Mouse (Mus musculus) MEL (cell line): ENCODE measurements at regions not wholly inside any gene's neighbourhood (a gene's known extent, or its start where the extent isn't known, plus 50 kb on each side); places are given as distances from the start of the nearest gene placed in this dataset.

Experiments used
- DNase-seq: peaks from one replicate; pipeline ENCODE4 v3.0.0; 2011; ENCODE audit warnings: low read depth, low spot score
- H3K27ac ChIP-seq: 2 replicates; pipeline ENCODE4 v1.5.1; 2012; ENCODE audit warnings: low read depth, mild to moderate bottlenecking, control low read depth, low read length, moderate library complexity; ENCODE audit not compliant: control insufficient read depth
- H3K27me3 ChIP-seq, 2 experiments: fragments of 150-350 bp in 1 of 2; sonication (generic) in 1 of 2; 2 replicates each; pipeline ENCODE4 v1.6.1; 2012; ENCODE audit warnings: low read length in 2 of 2, mild to moderate bottlenecking in 2 of 2, improper control_type of control experiment in 1 of 2, moderate library complexity in 1 of 2; ENCODE audit not compliant: insufficient read depth in 2 of 2, control insufficient read depth in 1 of 2
- H3K36me3 ChIP-seq, 2 experiments: 2 replicates each; pipeline ENCODE4 v1.6.1; 2012 to 2014; ENCODE audit warnings: low read length in 2 of 2, improper control_type of control experiment in 1 of 2, inconsistent platforms in 1 of 2, mild to moderate bottlenecking in 1 of 2; ENCODE audit not compliant: insufficient read depth in 2 of 2, control insufficient read depth in 1 of 2
- H3K4me1 ChIP-seq, 2 experiments: fragments of 150-350 bp in 1 of 2; sonication (generic) in 1 of 2; 2 replicates each; pipeline ENCODE4 v1.6.1; 2012; ENCODE audit warnings: low read length in 2 of 2, improper control_type of control experiment in 1 of 2, mild to moderate bottlenecking in 1 of 2; ENCODE audit not compliant: insufficient read depth in 2 of 2, control insufficient read depth in 1 of 2
- H3K4me3 ChIP-seq, 2 experiments: fragments of 150-350 bp in 1 of 2; sonication (generic) in 1 of 2; 2 replicates each; pipeline ENCODE4 v1.5.1; 2012; ENCODE audit warnings: low read depth in 2 of 2, low read length in 2 of 2, mild to moderate bottlenecking in 2 of 2, moderate library complexity in 2 of 2, control low read depth in 1 of 2, improper control_type of control experiment in 1 of 2; ENCODE audit not compliant: control insufficient read depth in 1 of 2, insufficient read depth in 1 of 2
- H3K79me2 ChIP-seq: 2 replicates; pipeline ENCODE4 v1.6.1; 2012; ENCODE audit warnings: mild to moderate bottlenecking, low read length, moderate library complexity; ENCODE audit not compliant: control insufficient read depth, poor library complexity, insufficient read depth
- H3K9ac ChIP-seq: 2 replicates; pipeline ENCODE4 v1.6.1; 2012; ENCODE audit warnings: low read depth, mild to moderate bottlenecking, control low read depth, low read length, moderate library complexity; ENCODE audit not compliant: control insufficient read depth, poor library complexity, severe bottlenecking
- H3K9me3 ChIP-seq: fragments of 150-350 bp; sonication (generic); replicated peaks from 2 replicates; pipeline ENCODE4 v1.6.1; 2012; ENCODE audit warnings: mild to moderate bottlenecking, low read length, improper control_type of control experiment, moderate library complexity; ENCODE audit not compliant: insufficient read depth
- CHD1 ChIP-seq: IDR thresholded peaks from 2 replicates; pipeline ENCODE4 v1.6.1; 2012; ENCODE audit warnings: low read depth, mild to moderate bottlenecking, inconsistent platforms, low read length, improper control_type of control experiment
- CTCF ChIP-seq, 3 experiments: IDR thresholded peaks in 2 of 3; conservative IDR thresholded peaks in 1 of 3; 2 replicates each; pipeline ENCODE4 v1.5.1; 2011 to 2012; ENCODE audit warnings: low read length in 3 of 3, low read depth in 2 of 3, mild to moderate bottlenecking in 2 of 3, improper control_type of control experiment in 1 of 3, inconsistent platforms in 1 of 3, mixed read lengths in 1 of 3, moderate library complexity in 1 of 3; ENCODE audit not compliant: control insufficient read depth in 1 of 3, insufficient read depth in 1 of 3, poor library complexity in 1 of 3, severe bottlenecking in 1 of 3
- ELF1 ChIP-seq: IDR thresholded peaks from 2 replicates; pipeline ENCODE4 v1.6.1; 2014; ENCODE audit warnings: low read depth, mild to moderate bottlenecking, inconsistent platforms, low read length, improper control_type of control experiment, moderate library complexity
- EP300 ChIP-seq, 2 experiments: IDR thresholded peaks; 2 replicates each; pipeline ENCODE4 v1.6.1; 2011; ENCODE audit warnings: improper control_type of control experiment in 2 of 2, low read length in 2 of 2, low read depth in 1 of 2, mild to moderate bottlenecking in 1 of 2
- GATA1 ChIP-seq: IDR thresholded peaks from 2 replicates; pipeline ENCODE4 v1.6.1; 2011; ENCODE audit warnings: low read depth, low read length, improper control_type of control experiment
- MAZ ChIP-seq: IDR thresholded peaks from 2 replicates; pipeline ENCODE4 v1.6.1; 2012; ENCODE audit warnings: low read depth, mild to moderate bottlenecking, inconsistent platforms, low read length, improper control_type of control experiment
- MYC ChIP-seq: IDR thresholded peaks from 2 replicates; pipeline ENCODE4 v1.6.1; 2011; ENCODE audit warnings: low read depth, mild to moderate bottlenecking, low read length, improper control_type of control experiment, moderate library complexity
- POLR2AphosphoS5 ChIP-seq: IDR thresholded peaks from 2 replicates; pipeline ENCODE4 v1.6.1; 2012; ENCODE audit warnings: low read depth, borderline replicate concordance, mild to moderate bottlenecking, inconsistent platforms, low read length, moderate library complexity, mixed read lengths
- RAD21 ChIP-seq: IDR thresholded peaks from 2 replicates; pipeline ENCODE4 v1.6.1; 2011; ENCODE audit warnings: mild to moderate bottlenecking, low read depth, low read length, improper control_type of control experiment
- RCOR1 ChIP-seq: IDR thresholded peaks from 2 replicates; pipeline ENCODE4 v1.6.1; 2012; ENCODE audit warnings: low read depth, mild to moderate bottlenecking, inconsistent platforms, low read length, improper control_type of control experiment
- SMC3 ChIP-seq: IDR thresholded peaks from 2 replicates; pipeline ENCODE4 v1.6.1; 2011; ENCODE audit warnings: low read depth, low read length, improper control_type of control experiment
- TAL1 ChIP-seq: IDR thresholded peaks from 2 replicates; pipeline ENCODE4 v1.6.1; 2012; ENCODE audit warnings: mild to moderate bottlenecking, inconsistent platforms, low read length, moderate library complexity, mixed read lengths
- TBP ChIP-seq: IDR thresholded peaks from 2 replicates; pipeline ENCODE4 v1.8.0; 2011; ENCODE audit warnings: low read depth, low read length, improper control_type of control experiment
- TCF12 ChIP-seq: IDR thresholded peaks from 2 replicates; pipeline ENCODE4 v1.6.1; 2014; ENCODE audit warnings: low read depth, mild to moderate bottlenecking, inconsistent platforms, low read length, improper control_type of control experiment, moderate library complexity
- UBTF ChIP-seq: IDR thresholded peaks from 2 replicates; pipeline ENCODE4 v1.6.1; 2012; ENCODE audit warnings: low read depth, mild to moderate bottlenecking, inconsistent platforms, low read length, improper control_type of control experiment, moderate library complexity, borderline replicate concordance; ENCODE audit not compliant: insufficient read depth
- USF1 ChIP-seq: IDR thresholded peaks from 2 replicates; pipeline ENCODE4 v1.6.1; 2014; ENCODE audit warnings: low read depth, mild to moderate bottlenecking, inconsistent platforms, low read length, improper control_type of control experiment, moderate library complexity
- USF2 ChIP-seq, 2 experiments: IDR thresholded peaks; 2 replicates each; pipeline ENCODE4 v1.6.1; 2011 to 2012; ENCODE audit warnings: improper control_type of control experiment in 2 of 2, low read length in 2 of 2, borderline replicate concordance in 1 of 2, inconsistent platforms in 1 of 2, low read depth in 1 of 2, mild to moderate bottlenecking in 1 of 2; ENCODE audit not compliant: insufficient read depth in 1 of 2
- ZC3H11A ChIP-seq: IDR thresholded peaks from 2 replicates; pipeline ENCODE4 v1.6.1; 2012; ENCODE audit warnings: low read depth, mild to moderate bottlenecking, inconsistent platforms, low read length, improper control_type of control experiment
- ZKSCAN1 ChIP-seq: IDR thresholded peaks from 2 replicates; pipeline ENCODE4 v1.6.1; 2012; ENCODE audit warnings: low read depth, mild to moderate bottlenecking, inconsistent platforms, low read length, improper control_type of control experiment, moderate library complexity
- ZNF384 ChIP-seq: IDR thresholded peaks from 2 replicates; pipeline ENCODE4 v1.6.1; 2012; ENCODE audit warnings: low read depth, mild to moderate bottlenecking, inconsistent platforms, low read length, improper control_type of control experiment

DNA sequence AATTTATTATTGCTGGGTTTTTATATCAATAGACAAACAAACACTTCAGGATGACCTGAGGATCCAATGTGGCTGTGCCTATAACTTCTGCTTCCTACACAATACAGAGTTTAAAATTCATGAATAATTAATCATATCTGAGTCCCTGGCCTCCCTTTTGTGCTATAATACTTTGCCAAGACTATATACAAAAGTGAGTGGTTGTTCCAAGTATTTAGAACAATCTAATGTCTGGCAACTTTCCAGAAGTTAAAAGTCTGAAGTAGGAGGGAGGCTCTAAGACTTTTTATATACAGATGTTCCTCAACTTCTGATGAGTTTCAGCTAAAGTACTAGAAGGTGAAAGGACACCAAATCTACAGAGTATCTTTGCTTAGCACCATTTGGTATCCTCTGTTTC, 333.5 kb downstream of the Pdgfc start:
- no peak for DNase-seq
- Histone ChIP-seq H3K4me3 (no peak overlapping the region), H3K9me3 (no peaks in the 10 kb centered on the region), H3K27ac (no peak overlapping the region), H3K36me3 (no peaks in the 10 kb centered on the region), H3K4me1 (no peaks in the 10 kb centered on the region), H3K9ac (no peak overlapping the region), H3K27me3 (no peaks in the 10 kb centered on the region), H3K79me2 (no peaks in the 10 kb centered on the region)
- TF ChIP-seq CTCF (IDR thresholded peaks at IDR 0.05 in 2 of 3, conservative IDR thresholded peaks at IDR 0.05 in 1 of 3; ENCODE audit: control insufficient read depth in 1 of 3, insufficient read depth in 1 of 3, low read depth in 2 of 3, low read length in 3 of 3, poor library complexity in 1 of 3, severe bottlenecking in 1 of 3) (no peak), TCF12 (no peak), GATA1 (no peak), TBP (no peak), USF2 (IDR thresholded peaks at IDR 0.05; ENCODE audit: borderline replicate concordance in 1 of 2, insufficient read depth in 1 of 2, low read depth in 1 of 2, low read length in 2 of 2) (no peak), POLR2AphosphoS5 (no peak), MAZ (no peak), RAD21 (no peak), USF1 (no peak), ZC3H11A (no peak), RCOR1 (no peak), UBTF (no peak), ELF1 (no peak), ZKSCAN1 (no peak), CHD1 (no peak), MYC (no peak), ZNF384 (no peak), SMC3 (no peak), TAL1 (no peak)

- no peaks in the 10 kb centered on the region for H3K36me3 ChIP-seq
- H3K79me2 ChIP-seq: no peaks in the 10 kb centered on the region
- H3K27me3 ChIP-seq: no peaks in the 10 kb centered on the region
- H3K9me3 ChIP-seq: no peaks in the 10 kb centered on the region
- H3K4me1 ChIP-seq: no peaks in the 10 kb centered on the region
- H3K4me3 ChIP-seq: no peak overlapping the region
- no peak overlapping the region for H3K9ac ChIP-seq
- no peak for DNase-seq
- no peak overlapping the region for H3K27ac ChIP-seq
- TF ChIP-seq EP300 (IDR thresholded peaks at IDR 0.05; ENCODE audit: low read depth in 1 of 2, low read length in 2 of 2): no peak
These were observed 339.8 kb downstream of the Pdgfc start for GRCm38 (mm10) chr3:81375990-81376389.
